Mouse (Mus musculus) effector memory CD4-positive, alpha-beta T cell, adult 7 months (primary cell): ENCODE results near the gene Tekt4. TPM values are rescaled to one million over a fixed set of nuclear protein-coding genes. Genes with fewer than 3 reads are reported as not detected.

Source experiments
- polyA plus RNA-seq: library from polyadenylated mRNA; unstranded; fragments of 100-300 nt; shearing (Covaris generic); gene quantifications from one replicate; pipeline ENCODE4 v1.2.1, GENCODE M21; 2017

Gene Tekt4
- not detected for polyA plus RNA-seq

DNA sequence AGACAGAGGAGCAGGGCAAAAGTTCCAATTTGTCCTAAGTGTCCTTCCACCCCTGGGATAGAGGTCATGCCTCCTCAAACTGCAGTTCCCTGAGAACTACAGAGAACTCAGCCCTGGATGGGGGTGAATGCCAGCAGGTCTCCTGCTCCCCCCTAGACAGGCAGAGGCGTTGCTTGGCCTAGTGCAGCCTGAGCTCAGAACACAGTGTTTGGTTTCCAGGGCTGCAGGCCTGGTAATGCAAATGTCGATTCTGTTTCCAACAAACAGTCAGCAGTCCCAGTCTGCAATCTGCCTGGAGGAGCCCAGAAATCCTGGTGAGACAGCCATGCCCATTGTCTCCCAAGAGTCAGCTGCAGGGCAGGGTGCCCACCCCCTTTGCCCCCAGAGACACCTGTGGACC, at the start of gene Tekt4:
Gene Tekt4 (plus strand): TSS at position 344 of the 400 bp plus-strand sequence.

DNA sequence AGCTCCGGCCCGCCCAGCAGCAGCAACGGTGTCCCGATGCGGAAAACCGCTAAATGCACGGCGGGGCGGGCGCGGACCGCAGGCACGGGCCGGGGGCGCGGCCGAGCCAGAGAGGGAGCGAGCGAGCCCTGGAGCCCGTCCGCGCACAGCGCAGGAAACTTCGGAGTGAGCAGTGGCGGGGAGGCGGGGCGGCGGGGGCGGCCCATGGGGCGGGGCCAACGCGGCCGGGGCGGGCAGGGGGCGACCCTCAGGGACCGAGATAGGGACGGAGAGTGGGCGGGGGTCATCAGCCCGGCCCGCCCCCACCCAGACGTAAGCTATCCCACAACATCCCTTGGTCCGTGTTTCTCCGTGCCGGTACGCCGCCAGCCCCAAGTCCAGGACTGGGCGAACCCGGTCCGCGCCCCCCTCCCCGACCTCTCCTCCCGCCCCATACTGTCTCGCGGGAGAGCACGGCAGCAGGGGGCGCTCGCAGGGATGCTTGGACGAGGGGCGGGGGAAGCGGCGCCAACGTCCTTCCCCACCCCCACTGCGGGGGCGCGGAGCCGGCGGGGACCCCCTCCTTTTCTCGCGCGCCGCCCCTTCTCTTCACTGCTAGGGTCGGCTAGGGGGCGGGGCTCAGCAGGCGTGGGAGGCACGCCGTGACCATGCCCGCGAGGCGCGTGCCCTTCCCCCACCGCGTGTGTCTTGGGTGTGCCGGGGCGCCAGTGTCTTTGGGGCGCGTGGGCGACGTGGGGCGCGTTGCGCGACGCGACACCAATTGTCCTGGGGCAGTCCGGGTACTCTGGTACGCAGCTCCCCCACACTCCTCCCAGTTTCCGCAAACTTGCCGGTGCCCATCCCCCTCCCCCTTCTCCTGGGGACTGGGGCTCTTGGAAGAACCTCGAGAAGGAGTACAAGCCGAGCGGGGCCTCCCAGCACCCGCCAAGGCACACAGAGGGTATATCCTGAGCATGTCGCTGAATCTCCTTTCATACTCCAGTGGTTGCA, 20.5 kb upstream of the Tekt4 start, which contains the start of gene Cacna1h:
Gene Cacna1h (minus strand): TSS at position 167 of the 990 bp plus-strand sequence.

DNA sequence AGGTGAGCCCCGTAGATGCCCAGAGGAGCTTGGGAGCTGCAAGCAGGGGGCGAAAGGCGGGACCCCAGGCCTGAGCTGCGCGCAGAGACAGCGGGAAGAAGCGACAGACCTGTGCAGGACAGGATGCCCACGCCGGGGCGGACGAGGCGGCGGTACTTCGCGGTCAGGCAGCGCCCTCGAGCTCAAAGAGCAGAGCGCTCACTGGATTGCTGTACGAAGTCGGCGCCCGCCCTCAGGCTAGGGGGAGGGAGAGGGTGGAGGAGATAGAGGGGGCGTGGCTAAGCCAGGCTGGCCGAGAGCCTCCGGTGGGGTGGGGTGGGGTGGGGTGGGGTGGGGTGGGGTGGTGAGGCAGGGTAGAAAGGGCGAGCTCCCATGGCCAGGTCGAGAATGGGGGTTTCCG, 42.6 kb downstream of the Tekt4 start, which contains the start of gene Sstr5:
Gene Sstr5 (minus strand): TSS at position 276 of the 400 bp plus-strand sequence.

Other genes starting within 250 kb of the Tekt4 start
- gene Gnptg, start 214.5 kb upstream of the Tekt4 start, polyA plus RNA-seq: 155 TPM
- gene Tsr3, start 214.4 kb upstream of the Tekt4 start, polyA plus RNA-seq: 41.2 TPM
- 230 TPM for gene Baiap3, start 198.3 kb upstream of the Tekt4 start, polyA plus RNA-seq
- gene Ube2i, start 180.0 kb upstream of the Tekt4 start, polyA plus RNA-seq: 654 TPM
- 0.94 TPM for gene Prss34, start 156.2 kb upstream of the Tekt4 start, polyA plus RNA-seq
- not detected for gene Prss28, start 146.0 kb upstream of the Tekt4 start, polyA plus RNA-seq
- not detected for gene Prss29, start 136.0 kb upstream of the Tekt4 start, polyA plus RNA-seq
- gene Tpsab1, start 109.1 kb upstream of the Tekt4 start, polyA plus RNA-seq: 0.63 TPM
- not detected for gene Tpsb2, start 88.3 kb upstream of the Tekt4 start, polyA plus RNA-seq
- not detected for gene Tpsg1, start 85.3 kb upstream of the Tekt4 start, polyA plus RNA-seq
- gene Cacna1h, start 20.8 kb upstream of the Tekt4 start, polyA plus RNA-seq: not detected
- not detected for gene Sstr5, start 42.7 kb downstream of the Tekt4 start, polyA plus RNA-seq
- not detected for gene Sox8, start 116.1 kb downstream of the Tekt4 start, polyA plus RNA-seq
- gene Lmf1, start 124.5 kb downstream of the Tekt4 start, polyA plus RNA-seq: 15.7 TPM